Mouse (Mus musculus): ENCODE measurements at regions not wholly inside any gene's neighbourhood (a gene's known extent, or its start where the extent isn't known, plus 50 kb on each side); places are given as distances from the start of the nearest gene placed in this dataset.

GRCm38 (mm10) chr8:75309463-75309862 is 95.7 kb downstream of the Rasd2 start:
- no peak for TF ChIP-seq POLR2A (IDR thresholded peaks at IDR 0.05; ENCODE audit: low read depth, low read length)
- TF ChIP-seq CTCF (IDR thresholded peaks at IDR 0.05; ENCODE audit: extremely low read depth, insufficient read depth, insufficient read length, insufficient replicate concordance) = no peak

Measured in spleen, adult 2 months (tissue).